Mouse (Mus musculus) neural tube, embryonic 15.5 days (tissue): ENCODE measurements around the gene Tab3. TPM values are rescaled to one million over a fixed set of nuclear protein-coding genes. Genes with fewer than 3 reads are reported as not detected.

Source experiments
- ATAC-seq: fragments of 200-750 bp; cut with Nextera tagmentation; 2 replicates; pipeline ENCODE4 v1.8.0; 2017; ENCODE audit warnings: mild to moderate bottlenecking, moderate TSS enrichment, moderate library complexity; ENCODE audit not compliant: low FRiP score
- H3K27ac ChIP-seq: fragments of 300-500 bp; sonication (generic); replicated peaks from 2 replicates; pipeline ENCODE4 v1.5.1; 2015; ENCODE audit warnings: mild to moderate bottlenecking, inconsistent platforms
- H3K27me3 ChIP-seq: fragments of 300-500 bp; sonication (generic); replicated peaks from 2 replicates; pipeline ENCODE4 v1.6.1; 2015; ENCODE audit warnings: inconsistent platforms
- H3K36me3 ChIP-seq: fragments of 300-500 bp; sonication (generic); 2 replicates; pipeline ENCODE4 v1.6.1; 2015; ENCODE audit warnings: inconsistent platforms
- H3K4me1 ChIP-seq: fragments of 300-500 bp; sonication (generic); 2 replicates; pipeline ENCODE4 v1.6.1; 2015; ENCODE audit warnings: inconsistent platforms
- H3K4me2 ChIP-seq: fragments of 300-500 bp; sonication (generic); 2 replicates; pipeline ENCODE4 v1.6.1; 2015; ENCODE audit warnings: inconsistent platforms, mild to moderate bottlenecking, moderate library complexity
- H3K4me3 ChIP-seq: fragments of 300-500 bp; sonication (generic); replicated peaks from 2 replicates; pipeline ENCODE4 v1.5.1; 2015; ENCODE audit warnings: mild to moderate bottlenecking, inconsistent platforms
- H3K9ac ChIP-seq: fragments of 300-500 bp; sonication (generic); replicated peaks from 2 replicates; pipeline ENCODE4 v1.6.1; 2015; ENCODE audit warnings: mild to moderate bottlenecking, inconsistent platforms
- H3K9me3 ChIP-seq: fragments of 300-500 bp; sonication (generic); replicated peaks from 2 replicates; pipeline ENCODE4 v1.6.1; 2016; ENCODE audit warnings: inconsistent platforms
- WGBS: fragments of 180-500 bp; shearing (Covaris S2); methylation state at CpG from one replicate; pipeline ENCODE4 v1.1.7; 2015; ENCODE audit warnings: mixed read lengths; 5-methylcytosine and 5-hydroxymethylcytosine counted together
- microRNA-seq: library from miRNA; unstranded; fragments of <30 nt; microRNA quantifications from one replicate; pipeline ENCODE4, GENCODE M21; 2017
- polyA plus RNA-seq: library from polyadenylated mRNA; unstranded; fragments of >200 nt; fragmentation: Nextera tagmentation; extraction: Ambion mirVana; gene quantifications from 2 replicates; pipeline ENCODE4 v1.2.1, GENCODE M21; 2015

Gene Tab3
- polyA plus RNA-seq, 1 experiment from 2014 or later, result 5.7 TPM

- no peaks in the 10 kb centered on the region for H3K4me1 ChIP-seq
- H3K4me2 ChIP-seq, result no peak overlapping the region
- H3K27ac ChIP-seq, result no peak overlapping the region
- no peak for ATAC-seq
- H3K27me3 ChIP-seq, result no peaks in the 10 kb centered on the region
- 20% methylated on average over 7 of the region's 7 CpGs for WGBS
- no peak overlapping the region for H3K9ac ChIP-seq
- H3K4me3 ChIP-seq, result no peak overlapping the region
- no peaks in the 10 kb centered on the region for H3K36me3 ChIP-seq
- no peaks in the 10 kb centered on the region for H3K9me3 ChIP-seq
Measured at GRCm38 (mm10) chrX:85676808-85677207, 103.0 kb downstream of the Tab3 start.

- H3K9ac ChIP-seq, result no peak overlapping the region
- ATAC-seq, result no peak
- H3K27me3 ChIP-seq, result no peaks in the 10 kb centered on the region
- H3K4me1 ChIP-seq, result no peaks in the 10 kb centered on the region
- H3K27ac ChIP-seq, result no peak overlapping the region
- H3K36me3 ChIP-seq, result no peaks in the 10 kb centered on the region
- no peak overlapping the region for H3K4me3 ChIP-seq
- no peaks in the 10 kb centered on the region for H3K9me3 ChIP-seq
- WGBS, result 53% methylated on average over 1 of the region's 1 CpGs
- H3K4me2 ChIP-seq, result no peak overlapping the region
Measured at GRCm38 (mm10) chrX:85682125-85682524, 108.3 kb downstream of the Tab3 start.

GRCm38 (mm10) chrX:85683723-85684122, 109.9 kb downstream of the Tab3 start:
- no peak for ATAC-seq
- WGBS, result 68% methylated on average over 2 of the region's 2 CpGs
- H3K27me3 ChIP-seq, result no peaks in the 10 kb centered on the region
- no peak overlapping the region for H3K4me3 ChIP-seq
- no peaks in the 10 kb centered on the region for H3K36me3 ChIP-seq
- H3K4me1 ChIP-seq, result no peaks in the 10 kb centered on the region
- H3K9me3 ChIP-seq, result no peaks in the 10 kb centered on the region
- H3K27ac ChIP-seq, result no peak overlapping the region
- no peak overlapping the region for H3K4me2 ChIP-seq
- no peak overlapping the region for H3K9ac ChIP-seq

Small RNA genes within 50 kb of the gene (microRNA-seq; reads per million reads assigned to microRNA genes)
- gene Gm44378, result not detected

Other genes with a start within 250 kb of the Tab3 start
- 10.6 and 14.8 TPM in 2 replicates for gene Gk, start 202.8 kb downstream of the Tab3 start, polyA plus RNA-seq